Mouse (Mus musculus) limb, embryonic 15.5 days (tissue): ENCODE measurements around the gene Pgap3. TPM values are rescaled to one million over a fixed set of nuclear protein-coding genes. Genes with fewer than 3 reads are reported as not detected.
A peak's percentile ranks its signal among the peaks of the same experiment; 100 is the strongest.

Experiments
- ATAC-seq: fragments of 200-750 bp; cut with Nextera tagmentation; 2 replicates; pipeline ENCODE4 v1.8.0; 2017; ENCODE audit warnings: low read depth, moderate TSS enrichment; ENCODE audit not compliant: insufficient number of reproducible peaks, low FRiP score, low TSS enrichment
- H3K27ac ChIP-seq: fragments of 300-500 bp; sonication (generic); 2 replicates; pipeline ENCODE4 v1.5.1; 2015; ENCODE audit warnings: moderate library complexity, mild to moderate bottlenecking, inconsistent platforms
- H3K27me3 ChIP-seq: fragments of 300-500 bp; sonication (generic); 2 replicates; pipeline ENCODE4 v1.6.1; 2015; ENCODE audit warnings: inconsistent platforms
- H3K36me3 ChIP-seq: fragments of 300-500 bp; sonication (generic); 2 replicates; pipeline ENCODE4 v1.6.1; 2015; ENCODE audit warnings: inconsistent platforms
- H3K4me1 ChIP-seq: fragments of 300-500 bp; sonication (generic); 2 replicates; pipeline ENCODE4 v1.6.1; 2015; ENCODE audit warnings: inconsistent platforms
- H3K4me2 ChIP-seq: fragments of 300-500 bp; sonication (generic); 2 replicates; pipeline ENCODE4 v1.6.1; 2015; ENCODE audit warnings: mild to moderate bottlenecking, inconsistent platforms
- H3K4me3 ChIP-seq: fragments of 300-500 bp; sonication (generic); 2 replicates; pipeline ENCODE4 v1.5.1; 2015; ENCODE audit warnings: mild to moderate bottlenecking, inconsistent platforms
- H3K9ac ChIP-seq: fragments of 300-500 bp; sonication (generic); 2 replicates; pipeline ENCODE4 v1.6.1; 2015; ENCODE audit warnings: inconsistent platforms
- H3K9me3 ChIP-seq: fragments of 300-500 bp; sonication (generic); 2 replicates; pipeline ENCODE4 v1.6.1; 2016; ENCODE audit warnings: inconsistent platforms
- WGBS: fragments of 180-500 bp; shearing (Covaris S2); methylation state at CpG from one replicate; pipeline ENCODE4 v1.1.7; 2015; 5-methylcytosine and 5-hydroxymethylcytosine counted together
- polyA plus RNA-seq: library from polyadenylated mRNA; unstranded; fragments of >200 nt; fragmentation: Nextera tagmentation; extraction: Ambion mirVana; gene quantifications from 2 replicates; pipeline ENCODE4 v1.2.1, GENCODE M21; 2015

The Pgap3 gene
- polyA plus RNA-seq, 1 experiment from 2014 or later, result 12.6 TPM

GRCm38 (mm10) chr11:98363817-98364216, 36.5 kb downstream of the Pgap3 start:
- Histone ChIP-seq H3K9ac (no peak overlapping the region), H3K4me1 (peaks cover 22% of the 10 kb centered on the region), H3K4me3 (no peak overlapping the region), H3K27ac (no peak overlapping the region), H3K36me3 (0 out of 2 replicates have a peak, but pooled peaks cover 4% of the 10 kb centered on the region), H3K9me3 (no peaks in the 10 kb centered on the region), H3K4me2 (no peak overlapping the region), H3K27me3 (no peaks in the 10 kb centered on the region)
- 75% methylated on average over 5 of the region's 5 CpGs for WGBS
- no peak for ATAC-seq

- peaks cover 37% of the 10 kb centered on the region for H3K4me1 ChIP-seq
- WGBS, result 71% methylated on average over 9 of the region's 9 CpGs
- H3K9me3 ChIP-seq, result no peaks in the 10 kb centered on the region
- no peak for ATAC-seq
- H3K27me3 ChIP-seq, result no peaks in the 10 kb centered on the region
- H3K36me3 ChIP-seq, result 0 out of 2 replicates have a peak, but pooled peaks cover 4% of the 10 kb centered on the region
- H3K4me3 ChIP-seq, result no peak overlapping the region
- H3K4me2 ChIP-seq, result no peak overlapping the region
- H3K27ac ChIP-seq, result no peak overlapping the region
- H3K9ac ChIP-seq, result no peak overlapping the region
Measured at GRCm38 (mm10) chr11:98360866-98361521, 39.3 kb downstream of the Pgap3 start.

DNA sequence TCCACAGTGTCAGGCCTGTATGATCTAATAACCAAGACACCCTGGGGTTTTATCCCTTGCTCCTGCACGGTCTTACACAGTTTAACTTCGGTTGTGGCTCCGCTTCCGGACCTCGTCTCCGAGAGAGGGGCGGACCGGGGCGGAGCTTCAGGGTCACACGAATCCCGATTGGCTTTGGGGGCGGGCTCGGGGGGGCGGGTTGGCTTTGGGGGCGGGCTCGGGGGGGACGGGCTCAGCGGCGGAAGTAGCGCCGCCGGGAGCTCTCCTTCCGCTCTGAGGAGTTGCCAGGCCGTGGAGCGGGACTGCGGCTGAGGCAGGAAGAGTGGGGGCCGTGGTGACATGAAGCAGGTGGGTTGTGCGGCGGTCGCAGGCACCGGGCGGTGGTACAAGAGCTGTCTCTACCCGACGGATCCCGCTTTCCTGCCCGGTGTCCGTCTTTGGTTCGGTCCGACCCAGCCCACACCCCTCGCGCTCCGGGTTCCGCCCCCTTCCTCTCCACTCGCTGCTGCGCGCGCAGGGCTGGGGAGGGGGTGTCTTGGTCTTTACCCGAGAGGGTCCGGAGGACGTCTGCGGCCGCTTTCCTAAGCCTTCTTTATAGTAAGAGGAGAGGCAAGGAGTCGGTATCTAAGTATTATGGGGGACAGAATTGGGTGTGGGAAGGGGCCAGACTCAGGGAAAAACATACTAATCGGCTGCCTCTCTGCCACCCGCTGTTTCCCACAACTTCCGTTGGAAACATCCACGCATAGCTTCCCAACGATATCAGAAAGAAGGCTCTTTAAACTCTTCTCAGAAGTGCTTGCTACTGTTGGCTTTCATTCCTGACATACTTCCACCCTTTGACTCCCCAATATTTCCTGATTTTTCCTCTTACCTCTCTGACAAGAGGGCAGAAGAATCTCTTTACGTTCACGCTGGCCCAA, 41.9 kb downstream of the Pgap3 start, which contains the start of gene Stard3:
Gene Stard3, plus strand, starts transcription at position 208 of the 923 bp plus-strand sequence.
- peak within 1 kb of the TSS; percentile 67 for H3K4me2 ChIP-seq
- WGBS, result under 1% methylated on average over 60 of the region's 60 CpGs
- ATAC-seq, result peak; percentile 83

DNA sequence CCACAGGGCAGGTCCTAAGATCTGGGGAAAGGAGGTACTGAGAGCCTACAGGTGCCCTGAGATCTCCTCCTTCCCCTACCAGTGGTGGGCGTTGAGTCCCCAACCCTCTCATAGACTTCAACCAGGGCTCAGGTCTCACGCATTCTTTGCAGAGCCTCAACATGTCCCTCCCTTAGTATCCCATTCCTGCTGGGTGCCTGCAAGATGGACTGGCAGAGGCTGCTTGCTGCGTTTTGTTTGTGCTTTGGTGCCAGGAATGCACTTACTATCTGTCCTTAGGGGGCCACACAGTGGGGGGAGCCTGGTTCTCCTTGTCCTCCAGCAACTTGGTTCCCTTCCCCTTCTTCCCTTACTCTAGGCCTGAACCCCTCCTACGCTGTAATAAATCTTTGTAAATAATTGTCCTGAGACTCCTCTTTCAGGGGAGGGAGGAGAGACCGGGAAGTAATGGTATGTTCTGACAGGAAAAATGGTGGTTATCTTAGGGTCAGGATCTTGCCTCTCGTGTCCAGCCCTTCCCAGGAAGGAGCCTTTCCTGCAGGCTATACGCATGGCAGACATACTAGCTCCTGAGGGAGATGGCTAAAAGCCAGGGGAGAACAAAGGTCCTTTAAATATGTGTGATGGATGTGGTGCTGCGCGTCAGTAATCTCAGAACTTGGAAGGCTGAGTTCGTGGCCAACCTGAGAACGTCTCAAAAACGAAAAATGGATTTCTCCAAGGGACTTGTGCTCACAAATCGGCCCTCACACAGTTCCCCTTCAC, 42.7 kb downstream of the Pgap3 start:
- peak overlapping the region; percentile 67 for H3K4me2 ChIP-seq
- 8% methylated on average over 13 of the region's 13 CpGs for WGBS
- peak overlapping the region; percentile 71 for H3K27ac ChIP-seq
- H3K9me3 ChIP-seq, result no peaks in the 10 kb centered on the region
- peak overlapping the region; percentile 11 for H3K9ac ChIP-seq
- ATAC-seq, result no peak
- H3K4me1 ChIP-seq, result peaks cover 50% of the 10 kb centered on the region
- H3K36me3 ChIP-seq, result 0 out of 2 replicates have a peak, but pooled peaks cover 4% of the 10 kb centered on the region
- H3K27me3 ChIP-seq, result peaks cover 16% of the 10 kb centered on the region
- peak overlapping the region; percentile 66 for H3K4me3 ChIP-seq

More for the DNA sequence above, 41.9 kb downstream of the Pgap3 start, which contains the start of gene Stard3:
- peak within 1 kb of the TSS; percentile 55 for H3K9ac ChIP-seq
- no peaks in the 10 kb centered on the region for H3K9me3 ChIP-seq
- peak within 1 kb of the TSS; percentile 66 for H3K4me3 ChIP-seq
- peaks cover 49% of the 10 kb centered on the region for H3K4me1 ChIP-seq
- peaks cover 11% of the 10 kb centered on the region for H3K27me3 ChIP-seq
- peak within 1 kb of the TSS; percentile 88 for H3K27ac ChIP-seq
- 0 out of 2 replicates have a peak, but pooled peaks cover 4% of the 10 kb centered on the region for H3K36me3 ChIP-seq

- 77% methylated on average over 7 of the region's 7 CpGs for WGBS
- no peak overlapping the region for H3K4me3 ChIP-seq
Measured at GRCm38 (mm10) chr11:98356625-98357394, 43.5 kb downstream of the Pgap3 start.

GRCm38 (mm10) chr11:98355732-98356299, 44.5 kb downstream of the Pgap3 start:
- no peak for ATAC-seq
- H3K9me3 ChIP-seq, result no peaks in the 10 kb centered on the region
- 0 out of 2 replicates have a peak, but pooled peaks cover 4% of the 10 kb centered on the region for H3K36me3 ChIP-seq
- H3K27ac ChIP-seq, result no peak overlapping the region
- 10% methylated on average over 6 of the region's 6 CpGs for WGBS
- H3K9ac ChIP-seq, result no peak overlapping the region
- peaks cover 53% of the 10 kb centered on the region for H3K4me1 ChIP-seq
- H3K27me3 ChIP-seq, result peaks cover 34% of the 10 kb centered on the region
- no peak overlapping the region for H3K4me2 ChIP-seq
- no peak overlapping the region for H3K4me3 ChIP-seq

More at GRCm38 (mm10) chr11:98356625-98357394, 43.5 kb downstream of the Pgap3 start:
- Histone ChIP-seq H3K27ac (no peak overlapping the region), H3K27me3 (peaks cover 24% of the 10 kb centered on the region), H3K9ac (no peak overlapping the region; the same call in 1 of the 2 replicates), H3K36me3 (0 out of 2 replicates have a peak, but pooled peaks cover 4% of the 10 kb centered on the region), H3K4me2 (no peak overlapping the region), H3K4me1 (peaks cover 56% of the 10 kb centered on the region), H3K9me3 (no peaks in the 10 kb centered on the region)
- ATAC-seq, result no peak

DNA sequence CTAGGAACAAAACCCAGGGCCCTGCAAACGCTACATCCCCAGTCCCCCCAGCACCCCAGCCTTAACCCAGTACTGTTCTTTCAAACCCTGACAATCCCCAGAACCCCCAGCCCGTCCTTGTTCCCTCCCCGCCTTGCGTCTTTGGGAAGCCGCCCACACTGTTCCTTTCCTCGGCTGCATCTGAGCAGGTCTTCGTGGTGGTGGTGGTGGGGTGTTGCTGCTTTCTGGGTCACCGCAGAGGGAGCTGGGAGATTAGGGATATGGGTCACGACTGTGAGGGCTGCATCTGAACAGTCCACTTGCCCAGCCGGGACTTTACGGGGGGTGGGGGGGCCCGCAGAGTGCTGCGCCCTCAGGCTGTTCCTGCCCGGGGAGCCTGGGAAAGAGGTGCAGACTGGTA, 45.8 kb downstream of the Pgap3 start:
- peaks cover 47% of the 10 kb centered on the region for H3K27me3 ChIP-seq
- H3K36me3 ChIP-seq, result no peaks in the 10 kb centered on the region
- H3K4me2 ChIP-seq, result no peak overlapping the region
- no peak overlapping the region for H3K4me3 ChIP-seq
- peaks cover 45% of the 10 kb centered on the region for H3K4me1 ChIP-seq
- H3K27ac ChIP-seq, result no peak overlapping the region
- H3K9ac ChIP-seq, result no peak overlapping the region
- 53% methylated on average over 14 of the region's 14 CpGs for WGBS
- H3K9me3 ChIP-seq, result no peaks in the 10 kb centered on the region
- no peak for ATAC-seq

DNA sequence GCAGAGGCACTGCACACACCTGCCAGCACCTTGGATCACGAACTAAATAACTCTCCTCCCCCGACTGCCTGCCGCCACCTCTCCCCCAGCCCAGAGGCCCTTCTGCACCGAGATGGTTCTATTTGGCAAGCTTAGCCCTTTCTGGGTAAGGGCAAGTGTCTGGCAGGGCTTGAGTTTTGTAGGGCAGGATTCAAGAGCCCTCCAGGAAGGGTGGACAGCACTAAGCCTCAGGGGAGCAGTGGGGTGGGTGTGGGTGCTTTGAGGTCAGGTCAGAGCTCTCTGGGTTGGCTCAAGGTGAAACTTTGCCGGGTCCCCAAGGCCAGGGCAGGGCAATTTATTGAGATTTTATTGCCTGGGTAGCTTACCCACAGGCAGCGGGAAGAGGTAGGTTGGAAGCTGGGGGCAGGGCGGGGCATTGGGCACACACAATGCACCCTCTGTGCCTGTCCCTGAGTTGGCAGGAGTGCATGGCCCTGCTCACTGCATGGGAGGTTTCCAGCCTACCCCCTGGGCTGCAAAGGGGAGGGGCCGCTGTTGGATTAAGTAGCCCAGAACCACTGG, 46.6 kb downstream of the Pgap3 start:
- peak; percentile 67; the same call in 1 of the 2 replicates for ATAC-seq
- Histone ChIP-seq H3K4me1 (peaks cover 43% of the 10 kb centered on the region), H3K4me2 (no peak overlapping the region), H3K4me3 (no peak overlapping the region), H3K36me3 (no peaks in the 10 kb centered on the region), H3K9ac (no peak overlapping the region), H3K27ac (no peak overlapping the region), H3K27me3 (peaks cover 55% of the 10 kb centered on the region), H3K9me3 (no peaks in the 10 kb centered on the region)
- 21% methylated on average over 8 of the region's 8 CpGs for WGBS

DNA sequence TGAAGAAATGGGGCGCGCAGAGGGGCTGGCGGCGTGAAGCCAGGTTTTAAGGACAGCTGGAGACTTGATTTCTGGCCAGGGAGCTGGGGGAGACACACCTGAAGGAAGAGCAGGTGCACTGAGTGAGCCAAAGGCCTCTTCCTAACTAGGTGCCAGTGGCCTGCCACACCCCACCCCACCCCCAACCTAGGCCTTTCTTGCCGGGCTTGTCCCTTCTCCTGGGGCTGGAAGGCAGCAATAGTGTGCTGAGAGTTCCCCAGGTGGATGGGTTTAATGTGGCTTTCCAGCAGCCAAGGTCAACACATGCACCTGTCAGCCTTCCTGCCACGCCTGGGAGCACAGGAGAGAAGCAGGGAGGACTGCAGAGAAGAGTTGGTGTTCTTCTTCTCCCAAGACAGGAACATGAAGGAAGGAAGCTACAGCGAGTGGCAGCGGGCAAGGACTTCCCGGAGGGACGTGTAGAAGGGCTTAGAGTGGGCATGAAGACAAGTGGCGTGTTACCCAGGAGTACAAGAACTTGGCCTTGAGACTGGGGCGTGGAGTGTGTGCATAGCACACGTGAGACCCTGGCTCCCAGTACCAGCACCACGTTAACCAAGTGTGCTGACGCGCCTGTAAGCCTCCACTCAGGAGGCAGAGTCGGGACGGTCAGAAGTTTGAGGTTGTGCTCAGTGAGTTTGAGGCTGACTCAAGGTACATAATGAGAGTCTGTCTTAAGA, 47.9 kb downstream of the Pgap3 start:
- Histone ChIP-seq H3K4me1 (peaks cover 50% of the 10 kb centered on the region), H3K4me2 (no peak overlapping the region), H3K36me3 (no peaks in the 10 kb centered on the region), H3K9ac (no peak overlapping the region), H3K4me3 (no peak overlapping the region), H3K27ac (no peak overlapping the region), H3K27me3 (peaks cover 68% of the 10 kb centered on the region), H3K9me3 (no peaks in the 10 kb centered on the region)
- WGBS, result 70% methylated on average over 18 of the region's 18 CpGs
- ATAC-seq, result no peak

GRCm38 (mm10) chr11:98349308-98349707, 51.0 kb downstream of the Pgap3 start:
- Histone ChIP-seq H3K9me3 (no peaks in the 10 kb centered on the region), H3K27ac (no peak overlapping the region), H3K36me3 (no peaks in the 10 kb centered on the region), H3K27me3 (peaks cover 84% of the 10 kb centered on the region), H3K9ac (no peak overlapping the region), H3K4me1 (peaks cover 27% of the 10 kb centered on the region), H3K4me2 (peak overlapping the region; percentile 95), H3K4me3 (peak overlapping the region; percentile 53)
- ATAC-seq, result no peak
- 7% methylated on average over 9 of the region's 9 CpGs for WGBS
